Mouse (Mus musculus): ENCODE measurements around the gene Nppb. TPM values are rescaled to one million over a fixed set of nuclear protein-coding genes. Genes with fewer than 3 reads are reported as not detected.

Nppb gene
- polyA plus RNA-seq, 1 experiment from 2014 or later, result 0.33 TPM

- Histone ChIP-seq H3K9me3 (replicated peaks) (no peaks in the 10 kb centered on the region), H3K27me3 (replicated peaks) (no peaks in the 10 kb centered on the region), H3K36me3 (peaks cover 55% of the 10 kb centered on the region), H3K4me2 (no peak overlapping the region), H3K4me1 (peaks cover 23% of the 10 kb centered on the region), H3K27ac (replicated peaks) (no peak overlapping the region), H3K4me3 (replicated peaks) (no peak overlapping the region), H3K9ac (replicated peaks) (no peak overlapping the region)
- WGBS, result 88% methylated on average over 2 of the region's 2 CpGs
- no peak for ATAC-seq (ENCODE audit: low FRiP score)
Observed at GRCm38 (mm10) chr4:147947511-147947910, 38.1 kb upstream of the Nppb start.

DNA sequence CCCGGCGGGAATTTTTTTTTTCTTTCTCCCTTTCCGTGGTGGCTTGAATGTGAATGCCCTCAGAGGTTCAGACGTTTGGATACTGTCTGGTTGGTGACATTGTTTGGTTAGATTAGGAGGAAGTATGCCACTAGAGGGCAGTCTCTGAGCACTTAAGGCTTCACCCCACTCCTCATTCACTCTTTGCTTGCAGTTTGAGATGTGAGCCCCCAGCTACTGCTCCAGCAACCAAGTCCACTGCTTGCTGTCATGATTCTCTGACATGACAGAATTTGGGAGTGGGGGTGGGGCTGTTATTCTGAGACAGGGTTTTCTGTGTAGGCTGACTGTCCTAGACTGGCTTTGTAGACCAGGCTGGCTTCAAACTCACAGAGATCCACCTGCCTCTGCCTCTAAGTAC lies 32.0 kb upstream of the Nppb start:
- H3K4me2 ChIP-seq, result no peak overlapping the region
- H3K4me1 ChIP-seq, result no peaks in the 10 kb centered on the region
- H3K9me3 ChIP-seq (replicated peaks), result no peaks in the 10 kb centered on the region
- H3K27ac ChIP-seq (replicated peaks), result no peak overlapping the region
- 0 out of 2 replicates have a peak, but pooled peaks have one; percentile 41 for ATAC-seq (ENCODE audit: low FRiP score)
- peaks cover 8% of the 10 kb centered on the region for H3K36me3 ChIP-seq
- WGBS, result 6% methylated on average over 4 of the region's 4 CpGs
- H3K4me3 ChIP-seq (replicated peaks), result no peak overlapping the region
- H3K27me3 ChIP-seq (replicated peaks), result no peaks in the 10 kb centered on the region
- no peak overlapping the region for H3K9ac ChIP-seq (replicated peaks)

- 43% methylated on average over 11 of the region's 11 CpGs for WGBS
- no peak for ATAC-seq (ENCODE audit: low FRiP score)
Observed at GRCm38 (mm10) chr4:147957141-147957540, 28.4 kb upstream of the Nppb start.

GRCm38 (mm10) chr4:147959881-147960831 lies 25.4 kb upstream of the Nppb start:
- H3K36me3 ChIP-seq, result no peaks in the 10 kb centered on the region
- no peak overlapping the region for H3K9ac ChIP-seq (replicated peaks)
- no peaks in the 10 kb centered on the region; the same call in 1 of the 2 replicates for H3K27me3 ChIP-seq (replicated peaks)
- no peaks in the 10 kb centered on the region for H3K4me1 ChIP-seq
- WGBS, result 42% methylated on average over 6 of the region's 6 CpGs
- no peak overlapping the region for H3K27ac ChIP-seq (replicated peaks)
- H3K9me3 ChIP-seq (replicated peaks), result no peaks in the 10 kb centered on the region
- H3K4me3 ChIP-seq (replicated peaks), result no peak overlapping the region
- no peak overlapping the region for H3K4me2 ChIP-seq
- peak; percentile 38 for ATAC-seq (ENCODE audit: low FRiP score)

More at GRCm38 (mm10) chr4:147957141-147957540, 28.4 kb upstream of the Nppb start:
- Histone ChIP-seq H3K4me1 (no peaks in the 10 kb centered on the region), H3K9ac (replicated peaks) (no peak overlapping the region), H3K27me3 (replicated peaks) (no peaks in the 10 kb centered on the region; the same call in 1 of the 2 replicates), H3K9me3 (replicated peaks) (no peaks in the 10 kb centered on the region), H3K4me2 (no peak overlapping the region), H3K36me3 (no peaks in the 10 kb centered on the region), H3K4me3 (replicated peaks) (no peak overlapping the region), H3K27ac (replicated peaks) (no peak overlapping the region)

DNA sequence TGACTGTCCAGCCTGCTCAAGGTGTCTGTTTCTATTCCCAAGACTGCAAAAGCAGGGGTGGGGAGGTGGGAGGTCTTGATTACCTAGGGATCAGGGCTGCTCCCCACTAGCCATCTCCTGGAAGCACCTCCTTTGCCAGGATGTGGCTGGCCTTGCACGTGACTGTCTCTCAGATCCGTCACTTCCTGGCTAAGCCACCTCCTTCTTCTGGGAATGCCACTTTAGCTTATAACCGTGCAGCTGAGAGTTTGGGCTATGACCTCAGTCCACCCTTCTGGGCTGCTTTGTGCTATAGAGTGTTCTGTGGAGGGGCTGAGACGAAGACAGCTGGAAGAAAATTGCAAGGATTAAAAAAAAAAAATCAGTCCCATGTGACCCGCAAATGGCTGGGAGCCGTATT lies 22.8 kb upstream of the Nppb start:
- WGBS, result 57% methylated on average over 6 of the region's 6 CpGs
- Histone ChIP-seq H3K4me1 (no peaks in the 10 kb centered on the region), H3K9me3 (replicated peaks) (no peaks in the 10 kb centered on the region), H3K27me3 (replicated peaks) (no peaks in the 10 kb centered on the region; the same call in 1 of the 2 replicates), H3K9ac (replicated peaks) (no peak overlapping the region), H3K4me2 (no peak overlapping the region), H3K36me3 (no peaks in the 10 kb centered on the region), H3K4me3 (replicated peaks) (no peak overlapping the region), H3K27ac (replicated peaks) (no peak overlapping the region)
- ATAC-seq (ENCODE audit: low FRiP score), result no peak

DNA sequence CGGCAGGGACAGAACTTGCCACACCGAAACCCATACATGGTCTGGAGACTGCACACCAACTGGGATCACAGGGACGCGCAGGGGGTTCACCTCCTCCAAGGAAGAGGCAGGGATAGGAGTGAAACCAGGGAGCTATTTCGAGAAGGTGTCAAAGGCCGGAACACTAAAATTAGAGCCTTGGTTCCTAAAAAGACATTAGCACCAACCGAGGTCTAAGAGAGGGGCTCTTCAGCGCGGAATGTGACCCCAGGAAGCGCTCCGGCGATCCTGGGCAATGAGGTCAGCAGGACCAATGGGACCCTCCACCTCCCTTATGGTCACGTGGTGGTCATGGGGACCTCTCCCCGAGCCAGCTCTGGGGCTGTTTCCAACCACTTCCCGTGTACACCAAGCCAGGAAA lies 22.0 kb upstream of the Nppb start:
- Histone ChIP-seq H3K27me3 (replicated peaks) (no peaks in the 10 kb centered on the region; the same call in 1 of the 2 replicates), H3K9ac (replicated peaks) (no peak overlapping the region), H3K27ac (replicated peaks) (no peak overlapping the region), H3K4me2 (no peak overlapping the region), H3K4me1 (no peaks in the 10 kb centered on the region), H3K4me3 (replicated peaks) (no peak overlapping the region), H3K9me3 (replicated peaks) (no peaks in the 10 kb centered on the region), H3K36me3 (no peaks in the 10 kb centered on the region)
- WGBS, result 87% methylated on average over 15 of the region's 15 CpGs
- no peak for ATAC-seq (ENCODE audit: low FRiP score)

DNA sequence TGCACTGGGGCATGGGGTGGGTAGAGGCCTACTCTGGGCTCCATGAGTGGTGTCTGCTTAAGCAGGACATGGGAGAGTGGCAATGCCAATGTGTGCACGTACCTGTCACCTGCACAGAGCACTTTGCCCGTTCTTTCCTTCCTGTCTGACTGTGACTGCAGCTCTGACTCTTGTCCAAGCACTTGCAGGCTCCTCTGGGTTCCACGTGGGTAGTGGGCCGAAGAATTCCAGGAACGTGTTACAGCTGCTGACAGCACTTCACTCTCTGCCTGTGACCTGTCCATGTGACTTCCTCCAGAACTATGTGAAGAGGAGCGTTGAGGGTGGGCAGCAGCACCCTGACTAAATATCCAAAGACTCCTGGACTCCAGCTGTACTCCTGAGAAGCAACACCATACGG lies 19.9 kb upstream of the Nppb start:
- no peaks in the 10 kb centered on the region for H3K36me3 ChIP-seq
- H3K27ac ChIP-seq (replicated peaks), result no peak overlapping the region
- H3K4me3 ChIP-seq (replicated peaks), result no peak overlapping the region
- no peak overlapping the region for H3K4me2 ChIP-seq
- no peaks in the 10 kb centered on the region for H3K4me1 ChIP-seq
- no peaks in the 10 kb centered on the region for H3K9me3 ChIP-seq (replicated peaks)
- H3K9ac ChIP-seq (replicated peaks), result no peak overlapping the region
- 87% methylated on average over 7 of the region's 7 CpGs for WGBS
- no peak for ATAC-seq (ENCODE audit: low FRiP score)
- no peaks in the 10 kb centered on the region; the same call in 1 of the 2 replicates for H3K27me3 ChIP-seq (replicated peaks)

GRCm38 (mm10) chr4:147968816-147969215 lies 16.8 kb upstream of the Nppb start:
- no peak overlapping the region for H3K9ac ChIP-seq (replicated peaks)
- no peaks in the 10 kb centered on the region for H3K36me3 ChIP-seq
- no peaks in the 10 kb centered on the region for H3K9me3 ChIP-seq (replicated peaks)
- ATAC-seq (ENCODE audit: low FRiP score), result no peak
- no peaks in the 10 kb centered on the region for H3K27me3 ChIP-seq (replicated peaks)
- 86% methylated on average over 2 of the region's 2 CpGs for WGBS
- no peak overlapping the region for H3K4me3 ChIP-seq (replicated peaks)
- no peak overlapping the region for H3K4me2 ChIP-seq
- no peak overlapping the region for H3K27ac ChIP-seq (replicated peaks)
- no peaks in the 10 kb centered on the region for H3K4me1 ChIP-seq

DNA sequence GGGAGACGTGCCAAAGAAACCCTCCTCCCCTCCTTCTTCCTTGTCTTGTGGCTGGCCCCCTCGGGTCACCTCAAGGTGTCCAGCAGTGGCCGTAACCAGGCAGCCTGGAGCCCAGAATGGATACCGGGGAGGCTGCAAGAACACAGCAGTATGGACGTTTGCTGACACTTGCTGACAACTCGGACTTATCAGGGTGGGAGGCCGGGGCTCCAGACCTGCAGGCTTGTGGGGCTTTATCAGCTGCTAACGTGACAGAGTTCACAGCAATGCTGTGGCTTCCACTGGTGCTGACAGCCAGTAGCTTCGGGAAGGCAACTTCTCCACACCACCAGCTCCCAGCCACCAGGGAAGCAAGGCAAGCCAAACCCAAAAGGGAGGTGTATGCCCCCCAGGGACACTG lies 16.3 kb upstream of the Nppb start:
- Histone ChIP-seq H3K27ac (replicated peaks) (no peak overlapping the region), H3K4me2 (no peak overlapping the region), H3K4me3 (replicated peaks) (no peak overlapping the region), H3K27me3 (replicated peaks) (no peaks in the 10 kb centered on the region), H3K9me3 (replicated peaks) (no peaks in the 10 kb centered on the region), H3K4me1 (no peaks in the 10 kb centered on the region), H3K9ac (replicated peaks) (no peak overlapping the region), H3K36me3 (no peaks in the 10 kb centered on the region)
- ATAC-seq (ENCODE audit: low FRiP score), result no peak
- 73% methylated on average over 9 of the region's 9 CpGs for WGBS

- Histone ChIP-seq H3K4me2 (no peak overlapping the region), H3K9ac (replicated peaks) (no peak overlapping the region), H3K27ac (replicated peaks) (no peak overlapping the region), H3K27me3 (replicated peaks) (no peaks in the 10 kb centered on the region), H3K9me3 (replicated peaks) (no peaks in the 10 kb centered on the region), H3K36me3 (no peaks in the 10 kb centered on the region), H3K4me1 (no peaks in the 10 kb centered on the region), H3K4me3 (replicated peaks) (no peak overlapping the region)
- ATAC-seq (ENCODE audit: low FRiP score), result no peak
- 79% methylated on average over 3 of the region's 3 CpGs for WGBS
Observed at GRCm38 (mm10) chr4:147976237-147976636, 9.4 kb upstream of the Nppb start.

DNA sequence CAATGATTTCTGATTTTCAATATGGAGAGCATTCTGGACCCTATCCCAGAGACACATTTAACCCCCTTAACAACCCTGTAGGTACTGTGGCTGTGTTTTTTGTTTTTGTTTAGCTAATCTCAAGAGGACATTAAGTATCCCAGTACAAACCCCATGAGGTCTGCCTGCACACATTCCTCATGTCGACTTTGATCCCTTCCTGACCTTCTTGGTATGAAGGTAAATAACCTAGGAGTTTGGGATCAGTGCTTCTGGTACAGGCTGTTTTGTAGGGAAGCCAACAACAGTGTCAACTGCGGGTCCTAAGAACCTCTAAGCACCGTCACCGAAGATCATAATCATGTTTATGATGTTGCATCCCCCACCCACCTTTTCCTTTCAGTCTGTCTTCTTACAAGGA lies 7.9 kb upstream of the Nppb start:
- H3K36me3 ChIP-seq, result no peaks in the 10 kb centered on the region
- no peak overlapping the region for H3K4me2 ChIP-seq
- H3K4me3 ChIP-seq (replicated peaks), result no peak overlapping the region
- no peak overlapping the region for H3K27ac ChIP-seq (replicated peaks)
- no peaks in the 10 kb centered on the region for H3K4me1 ChIP-seq
- 75% methylated on average over 4 of the region's 4 CpGs for WGBS
- H3K27me3 ChIP-seq (replicated peaks), result no peaks in the 10 kb centered on the region
- H3K9ac ChIP-seq (replicated peaks), result no peak overlapping the region
- no peak for ATAC-seq (ENCODE audit: low FRiP score)
- no peaks in the 10 kb centered on the region for H3K9me3 ChIP-seq (replicated peaks)

DNA sequence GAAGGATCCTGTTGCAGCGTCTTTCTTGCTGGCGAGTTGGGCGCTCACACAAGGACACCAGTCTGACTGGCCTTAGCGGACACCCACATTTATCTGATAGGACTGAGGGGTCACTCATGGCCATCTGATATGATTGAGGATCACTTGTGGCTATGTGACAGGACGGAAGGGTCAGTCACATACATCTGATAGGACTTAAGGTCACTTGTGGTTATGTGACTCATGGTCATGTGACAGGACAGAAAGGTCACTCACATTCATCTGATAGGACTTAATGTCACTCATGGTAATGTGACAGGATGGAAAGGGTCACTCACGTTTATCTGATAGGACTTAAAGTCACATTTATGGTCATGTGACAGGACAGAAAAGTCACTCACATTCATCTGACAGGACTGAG lies 7.2 kb upstream of the Nppb start:
- 94% methylated on average over 6 of the region's 6 CpGs for WGBS
- Histone ChIP-seq H3K27ac (replicated peaks) (no peak overlapping the region), H3K9ac (replicated peaks) (no peak overlapping the region), H3K4me2 (no peak overlapping the region), H3K4me1 (no peaks in the 10 kb centered on the region), H3K4me3 (replicated peaks) (no peak overlapping the region), H3K9me3 (replicated peaks) (no peaks in the 10 kb centered on the region), H3K27me3 (replicated peaks) (no peaks in the 10 kb centered on the region), H3K36me3 (no peaks in the 10 kb centered on the region)
- ATAC-seq (ENCODE audit: low FRiP score), result no peak

All from neural tube, embryonic 15.5 days (tissue).